ENCODE assay signal across 10 mouse cellular contexts in genomic region chr2:73264611-73265195, GRCm38 (mm10). TPM values are rescaled to one million over a fixed set of nuclear protein-coding genes. Genes with fewer than 3 reads are reported as not detected.
DNase-seq lines count a peak whose midpoint lies in the region; ATAC-seq and TF ChIP-seq lines count a peak whose summit lies in the region.
"Had no signal": no experiment of that assay in that cellular context is flagged by ENCODE, and none has a peak within 500 bp of the region (broad histone marks: within the 10 kb centered on the region; RNA-seq: fewer than 3 reads in every experiment).

No protein-coding gene starts in this region.

- peaks cover 63% of the 10 kb centered on the region for H3K27me3 ChIP-seq in heart, embryonic 11.5 days (ENCODE audit: control insufficient read depth, insufficient read depth, low read length)
- peaks cover 23% of the 10 kb centered on the region for H3K27me3 ChIP-seq in heart, adult 2 months (ENCODE audit: control insufficient read depth, insufficient read depth, low read length)
- H3K27me3 ChIP-seq in hindbrain, embryonic 11.5 days (ENCODE audit: control insufficient read depth, insufficient read depth, low read length) = peaks cover 55% of the 10 kb centered on the region
- H3K27me3 ChIP-seq in midbrain, embryonic 12.5 days = peaks cover 78% of the 10 kb centered on the region

- H3K9me3 ChIP-seq in heart, embryonic 11.5 days (replicated peaks; ENCODE audit: control insufficient read depth, low read length) = no peaks in the 10 kb centered on the region
- no peaks in the 10 kb centered on the region for H3K9me3 ChIP-seq in hindbrain, embryonic 11.5 days (ENCODE audit: control insufficient read depth, low read length)
- H3K9me3 ChIP-seq in midbrain, embryonic 12.5 days = no peaks in the 10 kb centered on the region

- peak overlapping the region; percentile 54 for H3K4me3 ChIP-seq in heart, embryonic 11.5 days (ENCODE audit: low read depth, low read length)
- H3K4me3 ChIP-seq in heart, adult 2 months = no peak overlapping the region
- H3K4me3 ChIP-seq in hindbrain, embryonic 11.5 days (ENCODE audit: low read depth, low read length) = no peak overlapping the region
- peak overlapping the region; percentile 34; the same call in 1 of the 2 replicates for H3K4me3 ChIP-seq in midbrain, embryonic 12.5 days

- 3% methylated on average over 11 of the region's 11 CpGs for WGBS in heart, embryonic 11.5 days (ENCODE audit: insufficient replicate concordance)
- 22% methylated on average over 11 of the region's 11 CpGs for WGBS in heart, adult 2 months
- 4% methylated on average over 11 of the region's 11 CpGs for WGBS in hindbrain, embryonic 11.5 days
- WGBS in midbrain, embryonic 12.5 days = 9% methylated on average over 11 of the region's 11 CpGs

- peaks cover 12% of the 10 kb centered on the region; the same call in 1 of the 2 replicates for H3K4me1 ChIP-seq in heart, embryonic 11.5 days (ENCODE audit: control insufficient read depth, insufficient read depth, low read length)
- H3K4me1 ChIP-seq in heart, adult 2 months (ENCODE audit: control insufficient read depth, insufficient read depth, low read length) = no peaks in the 10 kb centered on the region
- H3K4me1 ChIP-seq in hindbrain, embryonic 11.5 days (replicated peaks; ENCODE audit: control insufficient read depth, insufficient read depth, low read length) = 0 out of 2 replicates have a peak, but pooled peaks cover 8% of the 10 kb centered on the region
- peaks cover 22% of the 10 kb centered on the region for H3K4me1 ChIP-seq in midbrain, embryonic 12.5 days

- ATAC-seq in heart, embryonic 11.5 days (replicated peaks; ENCODE audit: insufficient number of reproducible peaks, low FRiP score, low TSS enrichment) = no peak; the same call in 1 of the 2 replicates
- ATAC-seq in hindbrain, embryonic 11.5 days (ENCODE audit: low FRiP score) = no peak
- no peak for ATAC-seq in midbrain, embryonic 12.5 days (ENCODE audit: low FRiP score, low read depth)

- no peak for DNase-seq in heart, adult 2 months
- DNase-seq in R1 (ENCODE audit: low read depth, low spot score) = peak; percentile 49
- DNase-seq in hindbrain, embryonic 11.5 days (ENCODE audit: low spot score) = no peak
- no peak for DNase-seq in right cerebral cortex, postnatal 36 days (ENCODE audit: low spot score in 2 of 2)
- DNase-seq in left cerebral cortex, adult 18-20 months (ENCODE audit: low spot score in 2 of 2) = no peak
- no peak for DNase-seq in urinary bladder, postnatal 4 days (ENCODE audit: low spot score in 2 of 2)
- DNase-seq: adrenal gland, postnatal 36 days had no signal

- intact Hi-C loops in heart, adult 2 months (cut with DNase I) = no loop called here

- H3K36me3 ChIP-seq in heart, embryonic 11.5 days (ENCODE audit: control insufficient read depth, insufficient read depth, low read length) = no peaks in the 10 kb centered on the region
- H3K36me3 ChIP-seq in heart, adult 2 months (ENCODE audit: control insufficient read depth, insufficient read depth, low read length) = no peaks in the 10 kb centered on the region
- H3K36me3 ChIP-seq in hindbrain, embryonic 11.5 days (ENCODE audit: control insufficient read depth, insufficient read depth, low read length) = no peaks in the 10 kb centered on the region
- H3K36me3 ChIP-seq in midbrain, embryonic 12.5 days = no peaks in the 10 kb centered on the region

- no peak overlapping the region for H3K9ac ChIP-seq in heart, embryonic 11.5 days (ENCODE audit: low read depth, low read length)
- H3K9ac ChIP-seq in heart, adult 2 months (ENCODE audit: low read depth, low read length) = no peak overlapping the region
- H3K9ac ChIP-seq in hindbrain, embryonic 11.5 days (ENCODE audit: low read depth, low read length) = no peak overlapping the region
- no peak overlapping the region for H3K9ac ChIP-seq in midbrain, embryonic 12.5 days (replicated peaks)
- H3K9ac ChIP-seq: liver, embryonic 14.5 days had no signal

- peak overlapping the region; percentile 92 for H3K4me2 ChIP-seq in heart, embryonic 11.5 days
- H3K4me2 ChIP-seq in hindbrain, embryonic 11.5 days (replicated peaks; ENCODE audit: low read depth, low read length) = peak overlapping the region; percentile 43; the same call in 1 of the 2 replicates
- H3K4me2 ChIP-seq in midbrain, embryonic 12.5 days (replicated peaks) = peak overlapping the region; percentile 56

- H3K27ac ChIP-seq in heart, embryonic 11.5 days (ENCODE audit: low read depth, low read length) = no peak overlapping the region
- H3K27ac ChIP-seq in heart, adult 2 months = no peak overlapping the region
- H3K27ac ChIP-seq in hindbrain, embryonic 11.5 days (ENCODE audit: low read depth, low read length) = no peak overlapping the region
- no peak overlapping the region for H3K27ac ChIP-seq in midbrain, embryonic 12.5 days (replicated peaks)
- H3K27ac ChIP-seq: liver, embryonic 14.5 days had no signal

- no peak for TF ChIP-seq POLR2A in heart, adult 2 months (IDR thresholded peaks at IDR 0.05; ENCODE audit: insufficient read depth, low read depth, low read length)

- no peak for TF ChIP-seq CTCF in heart, adult 2 months (IDR thresholded peaks at IDR 0.05)

- TF ChIP-seq EP300 in heart, adult 2 months (IDR thresholded peaks at IDR 0.05; ENCODE audit: insufficient read depth, low read depth, low read length) = no peak

- no peaks in the 10 kb centered on the region for H3K79me2 ChIP-seq in heart, adult 2 months (replicated peaks; ENCODE audit: control insufficient read depth, insufficient read depth, low read length)

RNA-seq across cellular contexts. Expression of gene Sp9, which starts 7.0 kb away (rescaled TPM):
- 0.04 TPM in 1 of 2 replicates, not detected in the other for polyA plus RNA-seq in heart, embryonic 11.5 days (2014; fragmentation: Nextera tagmentation; extraction: Ambion mirVana)
- total RNA-seq in heart, adult 2 months (2021) = not detected
- polyA plus RNA-seq in heart, adult 2 months (2012; rRNA removed) = not detected in 2 replicates
- polyA plus RNA-seq in hindbrain, embryonic 11.5 days (2014; fragmentation: Nextera tagmentation; extraction: Ambion mirVana) = 3.0 and 3.7 TPM in 2 replicates
- 4.6 and 7.6 TPM in 2 replicates for polyA plus RNA-seq in midbrain, embryonic 12.5 days (2016; fragmentation: Nextera tagmentation; extraction: Ambion mirVana)
- 1 to 10 TPM; 3.6 to 4.1 TPM for total RNA-seq in left cerebral cortex, adult 18-20 months (2021)
- total RNA-seq: adrenal gland, postnatal 36 days had no signal

RNA-seq across cellular contexts. Expression of gene Ola1, which starts 46.0 kb away (rescaled TPM):
- polyA plus RNA-seq in heart, embryonic 11.5 days (2014; fragmentation: Nextera tagmentation; extraction: Ambion mirVana) = 70.5 and 78.4 TPM in 2 replicates
- 10 to 100 TPM; 37.8 to 39.0 TPM for total RNA-seq in heart, adult 2 months (2021)
- 6.9 and 15.9 TPM in 2 replicates for polyA plus RNA-seq in heart, adult 2 months (2012; rRNA removed)
- polyA plus RNA-seq in hindbrain, embryonic 11.5 days (2014; fragmentation: Nextera tagmentation; extraction: Ambion mirVana) = 97.6 and 100 TPM in 2 replicates
- polyA plus RNA-seq in midbrain, embryonic 12.5 days (2016; fragmentation: Nextera tagmentation; extraction: Ambion mirVana) = 81.1 and 88.0 TPM in 2 replicates
- 100 to 1,000 TPM; 100 to 106 TPM for total RNA-seq in left cerebral cortex, adult 18-20 months (2021)

RNA-seq across cellular contexts. Expression of gene Scrn3, which starts 47.7 kb away (rescaled TPM):
- polyA plus RNA-seq in heart, embryonic 11.5 days (2014; fragmentation: Nextera tagmentation; extraction: Ambion mirVana) = 12.5 and 17.5 TPM in 2 replicates
- total RNA-seq in heart, adult 2 months (2021) = 10 to 100 TPM; 24.0 to 27.8 TPM
- 11.4 and 24.5 TPM in 2 replicates for polyA plus RNA-seq in heart, adult 2 months (2012; rRNA removed)
- 10.7 and 12.7 TPM in 2 replicates for polyA plus RNA-seq in hindbrain, embryonic 11.5 days (2014; fragmentation: Nextera tagmentation; extraction: Ambion mirVana)
- polyA plus RNA-seq in midbrain, embryonic 12.5 days (2016; fragmentation: Nextera tagmentation; extraction: Ambion mirVana) = 9.7 and 11.3 TPM in 2 replicates
- total RNA-seq in left cerebral cortex, adult 18-20 months (2021) = 10 to 100 TPM; 24.8 to 25.7 TPM

RNA-seq across cellular contexts. Expression of gene Cir1, which starts 47.8 kb away (rescaled TPM):
- polyA plus RNA-seq in heart, embryonic 11.5 days (2014; fragmentation: Nextera tagmentation; extraction: Ambion mirVana) = 17.1 and 17.6 TPM in 2 replicates
- total RNA-seq in heart, adult 2 months (2021) = 10 to 100 TPM; 11.9 to 14.3 TPM
- 2.5 and 4.7 TPM in 2 replicates for polyA plus RNA-seq in heart, adult 2 months (2012; rRNA removed)
- 23.0 and 23.8 TPM in 2 replicates for polyA plus RNA-seq in hindbrain, embryonic 11.5 days (2014; fragmentation: Nextera tagmentation; extraction: Ambion mirVana)
- 24.7 and 28.3 TPM in 2 replicates for polyA plus RNA-seq in midbrain, embryonic 12.5 days (2016; fragmentation: Nextera tagmentation; extraction: Ambion mirVana)
- total RNA-seq in left cerebral cortex, adult 18-20 months (2021) = 10 to 100 TPM; 25.6 to 28.3 TPM

Comparison
In these comparisons a context has a peak if more than half of its experiments do, and no peak if none do; other contexts are left out.
1. H3K4me3 ChIP-seq: peak in heart, embryonic 11.5 days (single experiment) and midbrain, embryonic 12.5 days (single experiment); none in heart, adult 2 months (single experiment) and hindbrain, embryonic 11.5 days (single experiment).
2. Peak in every context shown above with its lines, with median percentiles within 50 percentile points of each other: H3K4me2 ChIP-seq.